ENCODE assay signal across 8 mouse cellular contexts in the genomic region with DNA sequence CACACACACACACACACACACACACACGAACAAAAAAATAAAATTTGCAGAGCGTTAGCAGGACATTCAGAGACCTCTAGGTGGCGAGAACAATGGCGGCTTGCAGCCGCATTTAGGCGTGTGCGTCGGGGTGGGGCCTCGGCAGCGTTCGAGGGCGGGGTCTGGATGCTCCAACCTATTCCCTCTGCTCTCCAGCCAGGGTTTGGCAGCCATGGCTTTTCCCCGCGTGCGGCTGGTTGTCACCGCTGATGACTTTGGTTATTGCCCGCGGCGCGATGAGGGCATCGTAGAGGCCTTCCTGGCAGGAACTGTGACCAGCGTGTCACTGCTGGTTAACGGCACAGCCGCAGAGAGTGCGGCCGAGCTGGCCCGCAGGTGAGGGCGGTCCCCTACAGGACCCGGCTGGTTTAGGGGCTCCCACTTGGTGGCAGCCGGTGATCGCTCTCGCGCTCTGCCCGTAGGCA. TPM values are rescaled to one million over a fixed set of nuclear protein-coding genes. Genes with fewer than 3 reads are reported as not detected.
DNase-seq lines count a peak whose midpoint lies in the region; ATAC-seq lines count a peak whose summit lies in the region.

A gene (minus strand): TSS at position 458 of the 464 bp plus-strand sequence.

- DNase-seq in CD4-positive, CD25-positive, alpha-beta regulatory T cell, adult 2 months (ENCODE audit: low read depth, low spot score): peak; percentile 92
- DNase-seq in brain, embryonic 18.5 days (ENCODE audit: low read depth, low spot score): peak; percentile 72
- DNase-seq in liver: peak; percentile 85
- DNase-seq in monocyte, adult 2 months (ENCODE audit: low read depth in 1 of 2, low spot score in 2 of 2): peak; percentile 49 to 66
- DNase-seq in spleen, postnatal 14 days (ENCODE audit: low spot score in 2 of 2): peak; percentile 35 to 57

- 0% methylated on average over 34 of the region's 34 CpGs for WGBS in heart, embryonic 12.5 days
- 0% methylated on average over 34 of the region's 34 CpGs for WGBS in kidney, embryonic 16.5 days

- H3K4me3 ChIP-seq in erythroblast, embryonic 14.5 days (replicated peaks): peak within 1 kb of the TSS; percentile 66
- peak within 1 kb of the TSS; percentile 47 for H3K4me3 ChIP-seq in heart, embryonic 12.5 days
- H3K4me3 ChIP-seq in kidney, embryonic 16.5 days (ENCODE audit: low read length): peak within 1 kb of the TSS; percentile 70

- ATAC-seq in heart, embryonic 12.5 days (ENCODE audit: insufficient number of reproducible peaks, low FRiP score): peak; percentile 78
- ATAC-seq in kidney, embryonic 16.5 days (ENCODE audit: low FRiP score, low TSS enrichment): peak; percentile 87

- H3K4me1 ChIP-seq in erythroblast, embryonic 14.5 days (ENCODE audit: control insufficient read depth): peaks cover 23% of the 10 kb centered on the region
- H3K4me1 ChIP-seq in heart, embryonic 12.5 days (replicated peaks): peaks cover 12% of the 10 kb centered on the region
- peaks cover 11% of the 10 kb centered on the region for H3K4me1 ChIP-seq in kidney, embryonic 16.5 days (ENCODE audit: insufficient read depth, low read length)

- peak within 1 kb of the TSS; percentile 59 for H3K9ac ChIP-seq in heart, embryonic 12.5 days
- H3K9ac ChIP-seq in kidney, embryonic 16.5 days (replicated peaks; ENCODE audit: low read length): peak within 1 kb of the TSS; percentile 59

- peaks cover 8% of the 10 kb centered on the region for H3K27me3 ChIP-seq in erythroblast, embryonic 14.5 days (ENCODE audit: control insufficient read depth)
- H3K27me3 ChIP-seq in heart, embryonic 12.5 days (replicated peaks): no peaks in the 10 kb centered on the region
- H3K27me3 ChIP-seq in kidney, embryonic 16.5 days (ENCODE audit: insufficient read depth, low read length): no peaks in the 10 kb centered on the region

- H3K9me3 ChIP-seq in erythroblast, embryonic 14.5 days (ENCODE audit: control insufficient read depth, low read length): no peaks in the 10 kb centered on the region
- no peaks in the 10 kb centered on the region for H3K9me3 ChIP-seq in heart, embryonic 12.5 days (replicated peaks)
- H3K9me3 ChIP-seq in kidney, embryonic 16.5 days (ENCODE audit: low read length): no peaks in the 10 kb centered on the region

- peak within 1 kb of the TSS; percentile 78 for H3K4me2 ChIP-seq in heart, embryonic 12.5 days
- peak within 1 kb of the TSS; percentile 94 for H3K4me2 ChIP-seq in kidney, embryonic 16.5 days (replicated peaks; ENCODE audit: low read depth, low read length)

- no peak within 1 kb of the TSS for H3K27ac ChIP-seq in heart, embryonic 12.5 days (ENCODE audit: poor library complexity, severe bottlenecking)
- H3K27ac ChIP-seq in kidney, embryonic 16.5 days (ENCODE audit: low read length): no peak within 1 kb of the TSS

- H3K36me3 ChIP-seq in erythroblast, embryonic 14.5 days (ENCODE audit: control insufficient read depth): peaks cover 12% of the 10 kb centered on the region
- peaks cover 2% of the 10 kb centered on the region for H3K36me3 ChIP-seq in heart, embryonic 12.5 days
- H3K36me3 ChIP-seq in kidney, embryonic 16.5 days (ENCODE audit: insufficient read depth, low read length): peaks cover 1% of the 10 kb centered on the region; the same call in 1 of the 2 replicates

RNA-seq across cellular contexts. Expression of the gene that starts here (rescaled TPM):
- polyA plus RNA-seq in erythroblast, embryonic 14.5 days (2012): 0.02 and 0.03 TPM in 2 replicates
- 0.27 and 0.33 TPM in 2 replicates for polyA plus RNA-seq in heart, embryonic 12.5 days (2016; fragmentation: Nextera tagmentation; extraction: Ambion mirVana)
- 0.31 and 0.36 TPM in 2 replicates for polyA plus RNA-seq in kidney, embryonic 16.5 days (2015; fragmentation: Nextera tagmentation; extraction: Ambion mirVana)

Comparison
In these comparisons a context has a peak if more than half of its experiments do, and no peak if none do; other contexts are left out.
1. Peak in ATAC-seq, H3K4me3 ChIP-seq, H3K9ac ChIP-seq and H3K4me2 ChIP-seq in heart, embryonic 12.5 days; RNA of the gene not detected or under 1 TPM.
2. Peak in ATAC-seq, H3K4me3 ChIP-seq, H3K9ac ChIP-seq and H3K4me2 ChIP-seq in kidney, embryonic 16.5 days; RNA of the gene not detected or under 1 TPM.